Mouse (Mus musculus): Measurements from ENCODE around the gene Olfr1151.

Gene Olfr1151

DNA sequence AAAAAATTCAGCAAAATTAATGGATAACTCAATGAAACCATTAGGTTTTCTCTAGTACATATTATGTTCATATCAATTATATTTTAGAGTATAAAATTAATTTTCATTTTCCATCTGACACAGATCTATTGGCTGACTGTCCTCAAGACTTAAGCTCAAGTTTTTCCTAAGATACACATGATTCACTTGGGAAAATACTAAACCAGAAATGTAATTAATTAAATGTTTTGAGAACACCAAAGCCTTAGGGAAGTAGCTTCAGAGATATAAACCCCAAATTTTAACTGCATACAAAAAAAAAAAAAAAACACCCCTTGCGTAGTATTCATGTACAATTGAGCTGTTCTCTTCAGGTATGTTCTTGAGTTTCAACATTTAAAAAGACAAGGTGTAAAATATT lies at the start of gene Olfr1151:
TSS of gene Olfr1151 (plus strand) at position 301 of the 400 bp plus-strand sequence.
- no peak for DNase-seq (ENCODE audit: low spot score)

DNA sequence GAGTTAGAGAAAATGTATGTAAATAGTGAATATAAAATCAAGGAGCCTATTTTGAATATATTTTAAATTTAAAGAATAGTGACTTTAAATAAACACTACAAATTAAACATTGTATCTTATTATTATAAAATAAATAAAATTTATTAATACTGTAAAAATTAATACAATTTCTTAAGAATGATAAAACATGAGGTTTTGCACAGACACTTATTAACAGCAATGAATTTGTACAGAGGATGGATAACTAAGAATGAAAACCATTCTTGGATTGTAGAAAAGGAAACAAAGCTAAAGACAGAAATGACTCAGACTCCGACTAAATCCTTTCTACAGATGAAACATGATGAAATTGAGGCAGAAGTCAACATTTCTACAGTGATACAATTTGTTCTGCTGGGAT lies 46.1 kb upstream of the Olfr1151 start, which contains the start of gene Olfr1145:
TSS of gene Olfr1145 (plus strand) at position 301 of the 400 bp plus-strand sequence.
- DNase-seq (ENCODE audit: low spot score) = no peak

DNA sequence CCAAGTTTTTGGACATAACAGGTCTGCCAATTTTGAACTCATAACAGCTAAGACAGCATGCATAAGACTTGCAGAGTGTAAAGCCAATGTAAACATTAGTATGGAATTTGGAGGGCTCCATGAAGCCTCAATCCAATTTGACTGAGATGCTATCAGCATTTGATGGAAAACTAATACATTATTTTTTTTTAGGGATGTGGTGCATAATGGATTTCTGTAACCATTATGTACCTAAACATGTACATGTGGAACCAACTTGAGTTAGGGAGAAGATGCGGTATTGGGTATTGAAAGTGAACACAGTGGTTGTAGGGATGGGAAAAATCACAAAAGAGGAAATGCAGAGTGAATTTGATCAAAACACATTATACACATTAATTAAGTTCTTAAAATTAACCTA lies 25.4 kb upstream of the Olfr1151 start, which contains the start of gene Olfr1148:
TSS of gene Olfr1148 (plus strand) at position 301 of the 400 bp plus-strand sequence.
- DNase-seq (ENCODE audit: low spot score) = no peak

DNA sequence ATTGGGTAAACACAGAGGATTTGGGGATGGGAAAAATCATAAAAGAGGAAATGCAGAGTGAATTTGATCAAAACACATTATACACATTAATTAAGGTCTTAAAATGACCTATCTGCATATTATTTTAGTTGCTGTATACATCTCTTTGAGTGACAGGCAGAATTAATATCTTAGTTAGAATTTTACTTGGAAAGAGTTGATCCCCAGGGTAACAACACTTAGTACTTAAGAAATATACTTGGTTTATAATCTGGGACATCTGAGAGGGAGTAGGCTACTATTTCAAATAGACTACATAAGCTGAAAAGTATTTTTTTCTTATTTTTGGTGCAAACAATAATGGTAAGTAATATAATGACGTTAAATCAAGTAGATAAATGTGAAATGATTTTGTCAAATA lies 12.0 kb upstream of the Olfr1151 start, which contains the start of gene Olfr1150-ps1:
TSS of gene Olfr1150-ps1 (plus strand) at position 301 of the 400 bp plus-strand sequence.
- no peak for DNase-seq (ENCODE audit: low spot score)

DNA sequence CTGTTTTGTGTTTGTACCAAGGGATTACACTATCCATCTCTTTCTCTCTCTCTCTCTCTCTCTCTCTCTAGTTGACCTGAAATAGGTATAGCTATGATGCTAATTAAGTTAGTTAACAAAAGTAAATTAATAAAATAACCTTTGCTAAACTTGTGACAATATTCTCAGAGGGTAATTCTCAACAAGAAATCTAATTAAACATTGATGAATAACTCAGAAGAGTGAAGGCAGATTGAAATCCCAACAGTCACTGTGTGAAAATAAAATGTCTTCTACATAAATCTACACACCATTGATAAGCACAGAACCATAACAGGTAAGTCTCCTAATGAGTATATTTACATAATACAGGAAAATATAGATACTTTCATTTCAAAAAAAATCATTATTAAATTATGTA lies 10.5 kb downstream of the Olfr1151 start, which contains the start of gene Olfr1152:
TSS of gene Olfr1152 (plus strand) at position 301 of the 400 bp plus-strand sequence.
- DNase-seq (ENCODE audit: low spot score) = no peak

DNA sequence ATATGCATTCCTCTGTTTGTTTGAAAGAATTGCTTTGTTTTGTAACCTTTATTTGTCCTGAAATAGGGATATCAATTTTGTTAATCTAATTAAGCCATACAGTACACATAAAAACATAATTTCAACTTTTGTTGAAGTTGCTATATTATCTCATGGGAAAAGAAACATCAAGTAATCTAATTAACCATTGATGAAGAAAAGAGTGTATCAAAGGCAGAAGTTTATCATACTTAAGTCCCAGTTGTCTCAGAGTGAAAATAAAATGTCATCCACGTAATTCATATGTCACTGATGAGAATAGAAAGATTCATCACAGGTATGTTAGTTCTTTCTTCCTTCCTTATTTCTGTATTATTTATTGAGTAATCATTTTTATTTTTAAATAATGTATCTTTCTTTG lies 39.0 kb downstream of the Olfr1151 start, which contains the start of gene Olfr1153:
TSS of gene Olfr1153 (plus strand) at position 301 of the 400 bp plus-strand sequence.
- DNase-seq (ENCODE audit: low spot score) = no peak

DNA sequence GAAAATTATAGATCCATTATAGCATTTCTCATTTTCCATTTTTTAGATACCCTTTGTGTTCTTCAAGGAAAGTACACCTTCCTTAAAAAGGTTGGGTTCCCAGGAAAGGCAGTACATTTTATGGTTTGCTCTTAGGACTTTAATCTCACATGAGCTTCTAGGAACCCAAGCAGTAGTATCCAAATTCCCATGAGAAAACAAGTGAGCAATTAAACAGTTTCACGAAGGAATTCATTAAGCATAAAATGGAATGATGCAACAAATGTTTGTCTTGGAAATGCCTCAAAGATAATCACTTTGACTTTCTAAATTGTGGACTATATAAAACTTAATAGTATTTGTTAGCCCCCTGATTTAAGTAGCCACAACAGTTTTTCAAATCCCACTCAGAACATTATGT lies 49.4 kb downstream of the Olfr1151 start, which contains the start of gene Olfr1154:
TSS of gene Olfr1154 (minus strand) at position 101 of the 400 bp plus-strand sequence.
- DNase-seq (ENCODE audit: low spot score) = no peak
